Mouse (Mus musculus) lung, postnatal 0 days (tissue): ENCODE results near the gene Adk.

Experiments
- CTCF ChIP-seq: IDR thresholded peaks from 2 replicates; pipeline ENCODE4 v1.5.1; 2016; ENCODE audit warnings: antibody characterized with exemption, mild to moderate bottlenecking
- EP300 ChIP-seq: IDR thresholded peaks from 2 replicates; pipeline ENCODE4 v1.6.1; 2016; ENCODE audit warnings: antibody characterized with exemption, mild to moderate bottlenecking, control low read depth

DNA sequence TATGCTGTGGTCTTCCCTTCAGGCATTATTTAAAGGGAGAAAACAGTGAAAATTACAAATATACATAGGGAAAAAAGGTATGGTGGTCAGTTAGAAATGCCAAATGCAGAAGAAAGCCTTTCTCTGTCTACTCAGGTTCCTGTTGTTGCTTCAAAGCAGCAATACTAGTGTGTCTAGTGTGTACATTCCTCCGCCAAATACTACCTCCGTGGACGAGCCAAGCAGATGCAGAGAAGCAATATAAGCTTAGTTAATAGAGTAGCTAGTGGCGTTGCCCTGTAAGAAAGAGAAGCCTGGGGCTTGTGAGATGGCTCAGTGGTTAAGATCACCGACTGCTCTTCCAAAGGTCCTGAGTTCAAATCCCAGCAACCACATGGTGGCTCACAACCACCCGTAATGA is 359.1 kb downstream of the Adk start:
- TF ChIP-seq CTCF: no peak
- TF ChIP-seq EP300: no peak
